Mouse (Mus musculus): ENCODE results near the gene Smap1. TPM values are rescaled to one million over a fixed set of nuclear protein-coding genes. Genes with fewer than 3 reads are reported as not detected.

Gene Smap1
- polyA plus RNA-seq, 1 experiment from 2014 or later: 14.7 TPM

- WGBS (ENCODE audit: insufficient replicate concordance): 71% methylated on average over 13 of the region's 13 CpGs
- H3K9ac ChIP-seq (ENCODE audit: low read depth, low read length): no peak overlapping the region
- H3K4me1 ChIP-seq (ENCODE audit: control insufficient read depth, low read depth, low read length): no peaks in the 10 kb centered on the region
- no peak overlapping the region for H3K4me3 ChIP-seq (ENCODE audit: low read depth, low read length)
- no peaks in the 10 kb centered on the region for H3K36me3 ChIP-seq (ENCODE audit: control insufficient read depth, insufficient read depth)
- no peaks in the 10 kb centered on the region for H3K9me3 ChIP-seq (replicated peaks; ENCODE audit: control insufficient read depth, low read length)
- no peak overlapping the region for H3K4me2 ChIP-seq (ENCODE audit: low read depth, low read length)
- no peak for ATAC-seq (ENCODE audit: low read depth)
- H3K27me3 ChIP-seq (ENCODE audit: control insufficient read depth, insufficient read depth, low read depth, low read length): no peaks in the 10 kb centered on the region
- no peak overlapping the region for H3K27ac ChIP-seq (ENCODE audit: low read length)
Measured at GRCm38 (mm10) chr1:23953921-23954320, 31.8 kb upstream of the Smap1 start.

DNA sequence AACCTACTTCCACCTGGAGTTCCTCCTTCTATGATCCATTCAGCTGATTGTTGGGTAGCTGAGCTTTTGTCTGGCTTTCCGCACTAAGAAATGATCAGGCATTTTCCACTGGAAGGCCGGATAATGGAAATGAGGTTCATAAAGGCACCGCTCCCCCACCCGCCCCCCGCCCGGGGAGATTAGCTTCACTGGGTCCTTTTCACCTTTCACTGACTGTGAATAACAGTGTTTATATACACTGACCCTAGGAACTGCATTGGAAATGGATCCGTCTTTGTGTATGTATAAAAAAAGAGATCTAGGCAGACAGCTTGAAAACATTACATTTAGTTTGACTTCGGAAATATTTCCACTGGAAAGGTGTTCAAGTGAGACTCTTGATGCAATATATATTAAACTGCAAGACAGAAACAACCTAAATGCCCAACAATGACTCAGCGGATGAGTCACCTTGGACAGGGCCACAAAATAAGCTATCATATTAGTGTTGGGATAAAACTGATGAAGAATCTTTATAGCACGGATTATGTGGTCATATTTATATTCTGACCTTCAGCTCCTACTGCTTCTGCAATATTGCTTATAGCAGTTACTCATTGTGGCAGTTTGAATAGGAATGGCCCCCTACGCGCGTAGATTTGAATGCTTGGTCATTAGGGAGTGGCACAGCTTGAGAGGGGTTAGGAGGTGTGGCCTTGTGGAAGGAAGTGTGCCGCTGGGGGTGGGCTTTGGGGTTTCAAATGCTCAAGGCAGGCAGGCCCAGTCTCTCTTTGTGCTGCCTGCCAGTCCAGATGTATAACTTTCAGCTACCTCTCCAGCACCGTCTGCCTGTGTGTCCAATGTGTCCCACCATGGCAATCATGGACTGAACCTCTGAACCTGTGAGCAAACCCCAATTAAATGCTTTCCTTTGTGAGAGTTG lies 26.9 kb upstream of the Smap1 start:
- no peak overlapping the region for H3K9ac ChIP-seq (ENCODE audit: low read depth, low read length)
- H3K4me1 ChIP-seq (ENCODE audit: control insufficient read depth, low read depth, low read length): no peaks in the 10 kb centered on the region
- H3K4me2 ChIP-seq (ENCODE audit: low read depth, low read length): no peak overlapping the region
- 81% methylated on average over 15 of the region's 15 CpGs for WGBS (ENCODE audit: insufficient replicate concordance)
- H3K27me3 ChIP-seq (ENCODE audit: control insufficient read depth, insufficient read depth, low read depth, low read length): no peaks in the 10 kb centered on the region
- H3K36me3 ChIP-seq (ENCODE audit: control insufficient read depth, insufficient read depth): no peaks in the 10 kb centered on the region
- no peak for ATAC-seq (ENCODE audit: low read depth)
- H3K27ac ChIP-seq (ENCODE audit: low read length): no peak overlapping the region
- H3K4me3 ChIP-seq (ENCODE audit: low read depth, low read length): no peak overlapping the region
- H3K9me3 ChIP-seq (replicated peaks; ENCODE audit: control insufficient read depth, low read length): no peaks in the 10 kb centered on the region

GRCm38 (mm10) chr1:23948290-23948689 lies 26.2 kb upstream of the Smap1 start:
- Histone ChIP-seq H3K4me1 (ENCODE audit: control insufficient read depth, low read depth, low read length) (no peaks in the 10 kb centered on the region), H3K27me3 (ENCODE audit: control insufficient read depth, insufficient read depth, low read depth, low read length) (no peaks in the 10 kb centered on the region), H3K4me3 (ENCODE audit: low read depth, low read length) (no peak overlapping the region), H3K36me3 (ENCODE audit: control insufficient read depth, insufficient read depth) (no peaks in the 10 kb centered on the region), H3K9ac (ENCODE audit: low read depth, low read length) (no peak overlapping the region), H3K9me3 (replicated peaks; ENCODE audit: control insufficient read depth, low read length) (no peaks in the 10 kb centered on the region), H3K27ac (ENCODE audit: low read length) (no peak overlapping the region), H3K4me2 (ENCODE audit: low read depth, low read length) (no peak overlapping the region)
- WGBS (ENCODE audit: insufficient replicate concordance): 77% methylated on average over 7 of the region's 7 CpGs
- no peak for ATAC-seq (ENCODE audit: low read depth)

DNA sequence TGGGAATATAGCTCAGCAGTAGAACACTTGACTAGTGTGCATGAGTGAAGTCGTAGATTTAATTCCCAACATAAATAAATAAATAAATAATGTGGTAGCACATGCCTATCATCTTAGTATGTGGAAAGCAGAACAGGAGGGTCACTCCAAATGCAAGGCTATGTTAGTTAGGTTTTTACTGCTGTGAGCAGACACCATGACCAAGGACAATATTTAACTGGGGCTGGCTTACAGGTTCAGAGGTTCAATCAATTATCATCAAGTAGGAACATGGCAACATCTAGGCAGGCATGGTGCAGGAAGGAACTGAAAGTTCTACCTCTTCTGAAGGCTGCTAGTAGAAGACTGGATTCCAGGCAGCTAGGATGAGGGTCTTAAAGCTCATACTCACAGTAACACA lies 22.0 kb upstream of the Smap1 start:
- no peak for ATAC-seq (ENCODE audit: low read depth)
- Histone ChIP-seq H3K4me1 (ENCODE audit: control insufficient read depth, low read depth, low read length) (no peaks in the 10 kb centered on the region), H3K27me3 (ENCODE audit: control insufficient read depth, insufficient read depth, low read depth, low read length) (no peaks in the 10 kb centered on the region), H3K9me3 (replicated peaks; ENCODE audit: control insufficient read depth, low read length) (no peaks in the 10 kb centered on the region), H3K4me3 (ENCODE audit: low read depth, low read length) (no peak overlapping the region), H3K4me2 (ENCODE audit: low read depth, low read length) (no peak overlapping the region), H3K27ac (ENCODE audit: low read length) (no peak overlapping the region), H3K9ac (ENCODE audit: low read depth, low read length) (no peak overlapping the region), H3K36me3 (ENCODE audit: control insufficient read depth, insufficient read depth) (no peaks in the 10 kb centered on the region)
- 72% methylated on average over 1 of the region's 1 CpGs for WGBS (ENCODE audit: insufficient replicate concordance)

DNA sequence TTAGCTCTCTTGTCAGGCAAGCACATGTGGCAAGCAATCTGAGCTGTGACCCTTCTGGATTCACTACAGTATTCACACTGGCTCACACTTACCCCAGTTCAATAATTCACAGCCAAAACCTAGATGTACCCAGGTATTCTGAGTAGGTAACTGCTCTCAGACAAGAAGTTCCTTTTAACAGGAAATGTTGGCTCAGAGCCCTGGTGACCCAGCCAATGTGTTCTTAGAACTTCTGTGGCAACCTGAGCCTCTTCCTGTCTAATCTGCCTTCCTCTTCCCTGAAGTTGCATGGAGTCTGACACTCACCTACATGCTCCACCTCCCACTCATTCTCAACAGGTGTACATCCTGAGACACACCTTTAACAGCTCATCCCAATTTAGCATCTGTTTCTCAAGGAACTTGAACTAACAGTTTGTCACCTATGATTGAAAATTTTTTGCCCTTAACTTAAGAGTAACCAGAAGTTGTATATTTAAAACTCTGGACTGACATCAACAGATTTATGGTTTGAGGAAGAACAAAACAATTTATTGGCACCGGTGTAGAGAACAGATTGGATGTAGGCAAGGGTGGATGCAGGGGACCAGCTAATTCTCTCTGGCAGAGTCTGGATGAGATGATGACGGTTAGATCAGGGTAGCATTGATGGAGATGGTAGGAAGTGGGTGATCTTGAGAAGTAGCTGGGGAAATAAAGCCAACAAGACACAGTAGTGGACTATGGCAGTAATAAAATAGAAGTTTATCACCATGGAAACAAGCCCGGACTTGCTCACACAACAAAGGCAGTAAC lies 21.2 kb upstream of the Smap1 start:
- Histone ChIP-seq H3K4me3 (ENCODE audit: low read depth, low read length) (no peak overlapping the region), H3K9ac (ENCODE audit: low read depth, low read length) (no peak overlapping the region), H3K4me2 (ENCODE audit: low read depth, low read length) (no peak overlapping the region), H3K27me3 (ENCODE audit: control insufficient read depth, insufficient read depth, low read depth, low read length) (no peaks in the 10 kb centered on the region), H3K27ac (ENCODE audit: low read length) (no peak overlapping the region), H3K36me3 (ENCODE audit: control insufficient read depth, insufficient read depth) (no peaks in the 10 kb centered on the region), H3K9me3 (replicated peaks; ENCODE audit: control insufficient read depth, low read length) (no peaks in the 10 kb centered on the region), H3K4me1 (ENCODE audit: control insufficient read depth, low read depth, low read length) (no peaks in the 10 kb centered on the region)
- no peak for ATAC-seq (ENCODE audit: low read depth)
- 67% methylated on average over 3 of the region's 3 CpGs for WGBS (ENCODE audit: insufficient replicate concordance)

- no peaks in the 10 kb centered on the region for H3K4me1 ChIP-seq (ENCODE audit: control insufficient read depth, low read depth, low read length)
- no peak overlapping the region for H3K4me2 ChIP-seq (ENCODE audit: low read depth, low read length)
- no peaks in the 10 kb centered on the region for H3K27me3 ChIP-seq (ENCODE audit: control insufficient read depth, insufficient read depth, low read depth, low read length)
- ATAC-seq (ENCODE audit: low read depth): no peak
- no peaks in the 10 kb centered on the region for H3K9me3 ChIP-seq (replicated peaks; ENCODE audit: control insufficient read depth, low read length)
- WGBS (ENCODE audit: insufficient replicate concordance): 33% methylated on average over 4 of the region's 4 CpGs
- H3K27ac ChIP-seq (ENCODE audit: low read length): no peak overlapping the region
- no peak overlapping the region for H3K4me3 ChIP-seq (ENCODE audit: low read depth, low read length)
- no peak overlapping the region for H3K9ac ChIP-seq (ENCODE audit: low read depth, low read length)
- H3K36me3 ChIP-seq (ENCODE audit: control insufficient read depth, insufficient read depth): no peaks in the 10 kb centered on the region
Measured at GRCm38 (mm10) chr1:23935408-23935762, 13.3 kb upstream of the Smap1 start.

- H3K4me1 ChIP-seq (ENCODE audit: control insufficient read depth, low read depth, low read length): no peaks in the 10 kb centered on the region
- H3K4me3 ChIP-seq (ENCODE audit: low read depth, low read length): no peak overlapping the region
- H3K27me3 ChIP-seq (ENCODE audit: control insufficient read depth, insufficient read depth, low read depth, low read length): no peaks in the 10 kb centered on the region
- H3K27ac ChIP-seq (ENCODE audit: low read length): no peak overlapping the region
- no peaks in the 10 kb centered on the region for H3K9me3 ChIP-seq (replicated peaks; ENCODE audit: control insufficient read depth, low read length)
- no peak for ATAC-seq (ENCODE audit: low read depth)
- H3K9ac ChIP-seq (ENCODE audit: low read depth, low read length): no peak overlapping the region
- no peaks in the 10 kb centered on the region for H3K36me3 ChIP-seq (ENCODE audit: control insufficient read depth, insufficient read depth)
- H3K4me2 ChIP-seq (ENCODE audit: low read depth, low read length): no peak overlapping the region
- WGBS (ENCODE audit: insufficient replicate concordance): 50% methylated on average over 8 of the region's 8 CpGs
Measured at GRCm38 (mm10) chr1:23934669-23935407, 12.7 kb upstream of the Smap1 start.

DNA sequence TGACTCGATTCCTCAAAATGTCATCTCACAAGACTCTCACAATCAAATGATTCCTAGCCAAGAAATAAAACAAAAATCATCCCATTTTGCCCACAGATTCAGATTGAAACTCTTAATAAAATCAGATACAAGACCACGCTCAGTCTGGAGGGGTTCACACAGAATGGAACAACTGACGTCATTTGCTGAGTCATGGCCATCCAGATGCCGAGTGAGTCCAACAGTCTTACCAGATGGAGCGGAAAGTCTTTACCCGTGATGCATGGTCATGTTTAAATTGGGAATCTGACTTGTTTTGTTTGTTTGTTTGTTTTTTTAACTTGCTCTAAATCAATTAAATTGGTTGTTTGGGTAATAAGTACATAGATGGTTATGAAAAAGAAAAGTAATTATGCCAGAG lies 7.3 kb upstream of the Smap1 start:
- no peak overlapping the region for H3K4me3 ChIP-seq (ENCODE audit: low read depth, low read length)
- no peaks in the 10 kb centered on the region for H3K4me1 ChIP-seq (ENCODE audit: control insufficient read depth, low read depth, low read length)
- H3K27ac ChIP-seq (ENCODE audit: low read length): no peak overlapping the region
- H3K4me2 ChIP-seq (ENCODE audit: low read depth, low read length): no peak overlapping the region
- no peak for ATAC-seq (ENCODE audit: low read depth)
- no peaks in the 10 kb centered on the region for H3K27me3 ChIP-seq (ENCODE audit: control insufficient read depth, insufficient read depth, low read depth, low read length)
- H3K9ac ChIP-seq (ENCODE audit: low read depth, low read length): no peak overlapping the region
- no peaks in the 10 kb centered on the region for H3K9me3 ChIP-seq (replicated peaks; ENCODE audit: control insufficient read depth, low read length)
- H3K36me3 ChIP-seq (ENCODE audit: control insufficient read depth, insufficient read depth): no peaks in the 10 kb centered on the region
- 72% methylated on average over 6 of the region's 6 CpGs for WGBS (ENCODE audit: insufficient replicate concordance)

Data from liver, embryonic 16.5 days (tissue).